Mouse (Mus musculus) liver, embryonic 15.5 days (tissue): ENCODE data around the gene Flt4. TPM values are rescaled to one million over a fixed set of nuclear protein-coding genes. Genes with fewer than 3 reads are reported as not detected.

Experiments
- ATAC-seq: fragments of 200-750 bp; cut with Nextera tagmentation; 2 replicates; pipeline ENCODE4 v1.8.0; 2017; ENCODE audit warnings: moderate number of reproducible peaks, mild to moderate bottlenecking, moderate library complexity; ENCODE audit not compliant: insufficient read depth
- H3K27ac ChIP-seq: fragments of 300-500 bp; sonication (generic); replicated peaks from 2 replicates; pipeline ENCODE4 v1.5.1; 2015; ENCODE audit warnings: mild to moderate bottlenecking, inconsistent platforms
- H3K27me3 ChIP-seq: fragments of 300-500 bp; sonication (generic); 2 replicates; pipeline ENCODE4 v1.6.1; 2015; ENCODE audit warnings: mild to moderate bottlenecking, inconsistent platforms
- H3K36me3 ChIP-seq: fragments of 300-500 bp; sonication (generic); replicated peaks from 2 replicates; pipeline ENCODE4 v1.6.1; 2015; ENCODE audit warnings: moderate library complexity, mild to moderate bottlenecking, inconsistent platforms
- H3K4me1 ChIP-seq: fragments of 300-500 bp; sonication (generic); replicated peaks from 2 replicates; pipeline ENCODE4 v1.6.1; 2015; ENCODE audit warnings: inconsistent platforms
- H3K4me2 ChIP-seq: fragments of 300-500 bp; sonication (generic); 2 replicates; pipeline ENCODE4 v1.6.1; 2015; ENCODE audit warnings: moderate library complexity, mild to moderate bottlenecking, inconsistent platforms
- H3K4me3 ChIP-seq: fragments of 300-500 bp; sonication (generic); replicated peaks from 2 replicates; pipeline ENCODE4 v1.5.1; 2015; ENCODE audit warnings: mild to moderate bottlenecking, inconsistent platforms
- H3K9ac ChIP-seq: fragments of 300-500 bp; sonication (generic); 2 replicates; pipeline ENCODE4 v1.6.1; 2015; ENCODE audit warnings: moderate library complexity, mild to moderate bottlenecking, inconsistent platforms
- H3K9me3 ChIP-seq: fragments of 300-500 bp; sonication (generic); replicated peaks from 2 replicates; pipeline ENCODE4 v1.6.1; 2016; ENCODE audit warnings: inconsistent platforms
- WGBS: fragments of 180-500 bp; shearing (Covaris S2); methylation state at CpG from one replicate; pipeline ENCODE4 v1.1.7; 2015; ENCODE audit warnings: mixed read lengths; ENCODE audit not compliant: insufficient replicate concordance; 5-methylcytosine and 5-hydroxymethylcytosine counted together
- polyA plus RNA-seq: library from polyadenylated mRNA; unstranded; fragments of >200 nt; fragmentation: Nextera tagmentation; extraction: Ambion mirVana; gene quantifications from 2 replicates; pipeline ENCODE4 v1.2.1, GENCODE M21; 2015

Gene Flt4
- polyA plus RNA-seq, 1 experiment from 2014 or later: 2.9 TPM

GRCm38 (mm10) chr11:49699079-49699478 lies 90.0 kb downstream of the Flt4 start:
- 88% methylated on average over 1 of the region's 1 CpGs for WGBS
- Histone ChIP-seq H3K27me3 (no peaks in the 10 kb centered on the region), H3K9me3 (no peaks in the 10 kb centered on the region), H3K36me3 (peaks cover 70% of the 10 kb centered on the region), H3K4me1 (peaks cover 3% of the 10 kb centered on the region; the same call in 1 of the 2 replicates), H3K4me3 (no peak overlapping the region), H3K4me2 (no peak overlapping the region), H3K27ac (no peak overlapping the region), H3K9ac (no peak overlapping the region)
- no peak for ATAC-seq

- WGBS: 92% methylated on average over 8 of the region's 8 CpGs
- no peak overlapping the region for H3K27ac ChIP-seq
- no peak overlapping the region for H3K4me2 ChIP-seq
Measured at GRCm38 (mm10) chr11:49702014-49702413, 93.0 kb downstream of the Flt4 start.

More at GRCm38 (mm10) chr11:49702014-49702413, 93.0 kb downstream of the Flt4 start:
- H3K9me3 ChIP-seq: no peaks in the 10 kb centered on the region
- H3K4me3 ChIP-seq: no peak overlapping the region
- H3K36me3 ChIP-seq: peaks cover 78% of the 10 kb centered on the region
- ATAC-seq: no peak
- H3K9ac ChIP-seq: no peak overlapping the region
- peaks cover 7% of the 10 kb centered on the region; the same call in 1 of the 2 replicates for H3K4me1 ChIP-seq
- H3K27me3 ChIP-seq: no peaks in the 10 kb centered on the region

Other genes starting within 250 kb of the Flt4 start
- gene Olfr1389, start 186.2 kb upstream of the Flt4 start, polyA plus RNA-seq: not detected in 2 replicates
- gene Olfr1388, start 172.6 kb upstream of the Flt4 start, polyA plus RNA-seq: 0.06 TPM in 1 of 2 replicates, not detected in the other
- not detected in 2 replicates for gene Olfr1387, start 153.9 kb upstream of the Flt4 start, polyA plus RNA-seq
- gene Olfr1386, start 144.2 kb upstream of the Flt4 start, polyA plus RNA-seq: not detected in 2 replicates
- gene Olfr1385, start 120.2 kb upstream of the Flt4 start, polyA plus RNA-seq: not detected in 2 replicates
- not detected in 2 replicates for gene Olfr1384, start 102.5 kb upstream of the Flt4 start, polyA plus RNA-seq
- not detected in 2 replicates for gene Olfr1383, start 89.6 kb upstream of the Flt4 start, polyA plus RNA-seq
- not detected in 2 replicates for gene Olfr1382, start 81.0 kb upstream of the Flt4 start, polyA plus RNA-seq
- gene Olfr1381, start 65.8 kb upstream of the Flt4 start, polyA plus RNA-seq: not detected in 2 replicates
- not detected in 2 replicates for gene Olfr1380, start 52.4 kb upstream of the Flt4 start, polyA plus RNA-seq
- 0.20 TPM in 1 of 2 replicates, not detected in the other for gene Scgb3a1, start 54.3 kb downstream of the Flt4 start, polyA plus RNA-seq
- 18.7 and 18.8 TPM in 2 replicates for gene Cnot6, start 103.5 kb downstream of the Flt4 start, polyA plus RNA-seq
- gene Gfpt2, start 184.9 kb downstream of the Flt4 start, polyA plus RNA-seq: 0.73 and 0.74 TPM in 2 replicates
- gene Mapk9, start 237.5 kb downstream of the Flt4 start, polyA plus RNA-seq: 16.7 and 16.9 TPM in 2 replicates